Mouse (Mus musculus) adrenal gland, postnatal 36 days (tissue): ENCODE data around the gene Med27. TPM values are rescaled to one million over a fixed set of nuclear protein-coding genes. Genes with fewer than 3 reads are reported as not detected.

Source experiments
- DNase-seq, 2 experiments: peaks; one replicate each; pipeline ENCODE4 v3.0.0; 2021; ENCODE audit warnings: mixed read lengths in 1 of 2
- long read RNA-seq, 2 experiments: library from polyadenylated mRNA; stranded (forward); transcript quantifications; one replicate each; pipeline ENCODE4 v2.0.0; 2021; ENCODE audit warnings: borderline sequencing depth in 2 of 2
- total RNA-seq, 2 experiments: library from RNA; stranded (reverse); gene quantifications; 2 replicates each; pipeline ENCODE4 v1.2.3; 2021

Gene Med27
- total RNA-seq: 10 to 100 TPM; 26.8 to 27.2 TPM
- long read RNA-seq, experiment 1, transcript Med27-201 (8 exons, 1,254 nt): major isoform, 24 of 26 reads
- long read RNA-seq, experiment 1, partial matches to known transcripts: 1 of 26 reads
- long read RNA-seq, experiment 1, other reads (novel, unspliced or antisense): 1 of 26 reads
- long read RNA-seq, experiment 2, transcript Med27-201 (8 exons, 1,254 nt): major isoform, 10 of 12 reads
- long read RNA-seq, experiment 2, partial matches to known transcripts: 2 of 12 reads
- long read RNA-seq, experiment 2, other reads (novel, unspliced or antisense): 0 of 12 reads

- DNase-seq: peak; percentile 97 to 98
These were observed at the start of gene Med27 for GRCm38 (mm10) chr2:29346629-29347271. Gene Med27 (plus strand): TSS chr2:29346819.

- DNase-seq: peak; percentile 63 to 64
These were observed 36.7 kb upstream of the Med27 start for GRCm38 (mm10) chr2:29309966-29310365.

GRCm38 (mm10) chr2:29312058-29312457 is 34.6 kb upstream of the Med27 start:
- no peak for DNase-seq

- DNase-seq: no peak
These were observed 28.6 kb upstream of the Med27 start for GRCm38 (mm10) chr2:29317906-29318470.

- peak; percentile 17 to 32 for DNase-seq
These were observed 28.0 kb upstream of the Med27 start for GRCm38 (mm10) chr2:29318596-29318995.

- no peak for DNase-seq
These were observed 26.3 kb upstream of the Med27 start for GRCm38 (mm10) chr2:29320229-29320751.

- no peak for DNase-seq
These were observed 25.8 kb upstream of the Med27 start for GRCm38 (mm10) chr2:29320780-29321179.

- peak in 1 of 2 experiments; percentile 8 for DNase-seq
These were observed 22.2 kb upstream of the Med27 start for GRCm38 (mm10) chr2:29324456-29324855.

GRCm38 (mm10) chr2:29330471-29330870 is 16.1 kb upstream of the Med27 start:
- no peak for DNase-seq

GRCm38 (mm10) chr2:29338396-29338795 is 8.2 kb upstream of the Med27 start:
- no peak for DNase-seq

GRCm38 (mm10) chr2:29358696-29359375 is 12.2 kb downstream of the Med27 start:
- peak; percentile 19 to 34 for DNase-seq

- peak; percentile 20 to 36 for DNase-seq
These were observed 14.3 kb downstream of the Med27 start for GRCm38 (mm10) chr2:29360956-29361355.

GRCm38 (mm10) chr2:29365000-29365695 is 18.5 kb downstream of the Med27 start:
- DNase-seq: no peak

GRCm38 (mm10) chr2:29368730-29369129 is 22.1 kb downstream of the Med27 start:
- DNase-seq: no peak

GRCm38 (mm10) chr2:29372176-29372575 is 25.6 kb downstream of the Med27 start:
- DNase-seq: peak in 1 of 2 experiments; percentile 11

- DNase-seq: no peak
These were observed 35.1 kb downstream of the Med27 start for GRCm38 (mm10) chr2:29381683-29382082.

GRCm38 (mm10) chr2:29382583-29382982 is 36.0 kb downstream of the Med27 start:
- no peak for DNase-seq

GRCm38 (mm10) chr2:29383133-29383532 is 36.5 kb downstream of the Med27 start:
- no peak for DNase-seq

- DNase-seq: no peak
These were observed 38.8 kb downstream of the Med27 start for GRCm38 (mm10) chr2:29385405-29385804.

- DNase-seq: no peak
These were observed 40.6 kb downstream of the Med27 start for GRCm38 (mm10) chr2:29387268-29387667.

GRCm38 (mm10) chr2:29388937-29389336 is 42.3 kb downstream of the Med27 start:
- no peak for DNase-seq

- DNase-seq: peak; percentile 16 to 27
These were observed 44.5 kb downstream of the Med27 start for GRCm38 (mm10) chr2:29391086-29391485.
